In genomic region chr10:42477550-42478340, GRCm38 (mm10) we compare ENCODE assay signal across 8 mouse cellular contexts. TPM values are rescaled to one million over a fixed set of nuclear protein-coding genes. Genes with fewer than 3 reads are reported as not detected.
DNase-seq lines count a peak whose midpoint lies in the region; ATAC-seq and TF ChIP-seq lines count a peak whose summit lies in the region.

No protein-coding gene starts in this region.

- 0 out of 2 replicates have a peak, but pooled peaks cover 5% of the 10 kb centered on the region for H3K36me3 ChIP-seq in kidney, embryonic 15.5 days
- H3K36me3 ChIP-seq in G1E (replicated peaks): peaks cover 23% of the 10 kb centered on the region
- no peaks in the 10 kb centered on the region for H3K36me3 ChIP-seq in embryonic facial prominence, embryonic 11.5 days (replicated peaks; ENCODE audit: control insufficient read depth, insufficient read depth, low read depth, low read length)
- H3K36me3 ChIP-seq in intestine, postnatal 0 days (ENCODE audit: control insufficient read depth, insufficient read depth): no peaks in the 10 kb centered on the region; the same call in 1 of the 2 replicates
- H3K36me3 ChIP-seq in neural tube, embryonic 15.5 days: no peaks in the 10 kb centered on the region

- TF ChIP-seq CTCF in G1E (IDR thresholded peaks at IDR 0.05; ENCODE audit: low read depth, low read length): no peak
- no peak for TF ChIP-seq CTCF in intestine, postnatal 0 days (IDR thresholded peaks at IDR 0.05; ENCODE audit: low read depth)

- no peaks in the 10 kb centered on the region for H3K27me3 ChIP-seq in kidney, embryonic 15.5 days
- H3K27me3 ChIP-seq in G1E (ENCODE audit: insufficient read depth, low read length): no peaks in the 10 kb centered on the region
- H3K27me3 ChIP-seq in embryonic facial prominence, embryonic 11.5 days (ENCODE audit: control insufficient read depth, insufficient read depth, low read length): no peaks in the 10 kb centered on the region
- H3K27me3 ChIP-seq in intestine, postnatal 0 days (replicated peaks; ENCODE audit: control insufficient read depth, insufficient read depth, low read length): no peaks in the 10 kb centered on the region
- no peaks in the 10 kb centered on the region for H3K27me3 ChIP-seq in neural tube, embryonic 15.5 days (replicated peaks)

- H3K4me1 ChIP-seq in kidney, embryonic 15.5 days: peaks cover 15% of the 10 kb centered on the region
- H3K4me1 ChIP-seq in G1E (ENCODE audit: insufficient read depth, low read depth, low read length): peaks cover 59% of the 10 kb centered on the region
- no peaks in the 10 kb centered on the region for H3K4me1 ChIP-seq in embryonic facial prominence, embryonic 11.5 days (ENCODE audit: control insufficient read depth, insufficient read depth, low read length)
- H3K4me1 ChIP-seq in intestine, postnatal 0 days (replicated peaks; ENCODE audit: control insufficient read depth, insufficient read depth, low read length): peaks cover 5% of the 10 kb centered on the region; the same call in 1 of the 2 replicates
- peaks cover 7% of the 10 kb centered on the region for H3K4me1 ChIP-seq in neural tube, embryonic 15.5 days

- H3K27ac ChIP-seq in kidney, embryonic 15.5 days: peak overlapping the region; percentile 97
- peak overlapping the region; percentile 68 for H3K27ac ChIP-seq in embryonic facial prominence, embryonic 11.5 days (replicated peaks; ENCODE audit: low read depth, low read length)
- peak overlapping the region; percentile 97 for H3K27ac ChIP-seq in intestine, postnatal 0 days (ENCODE audit: low read depth, low read length)
- peak overlapping the region; percentile 86 for H3K27ac ChIP-seq in neural tube, embryonic 15.5 days (replicated peaks)

- no peak for DNase-seq in kidney, postnatal 25 days
- no peak for DNase-seq in G1E (ENCODE audit: low spot score)
- no peak for DNase-seq in embryonic facial prominence, embryonic 11.5 days (ENCODE audit: low spot score)
- no peak for DNase-seq in thymus, postnatal 36 days
- no peak for DNase-seq in spleen, postnatal 36 days (ENCODE audit: low spot score in 2 of 2)

- H3K9ac ChIP-seq in kidney, embryonic 15.5 days: peak overlapping the region; percentile 84
- peak overlapping the region; percentile 70 for H3K9ac ChIP-seq in embryonic facial prominence, embryonic 11.5 days (replicated peaks; ENCODE audit: low read length)
- peak overlapping the region; percentile 82 for H3K9ac ChIP-seq in intestine, postnatal 0 days (ENCODE audit: low read depth, low read length)
- H3K9ac ChIP-seq in neural tube, embryonic 15.5 days (replicated peaks): peak overlapping the region; percentile 77

- ATAC-seq in kidney, embryonic 15.5 days (replicated peaks; ENCODE audit: low FRiP score): peak; percentile 59; the same call in 1 of the 2 replicates
- ATAC-seq in G1E (ENCODE audit: extremely low read depth, insufficient number of reproducible peaks, low FRiP score, poor library complexity, severe bottlenecking): no peak
- peak; percentile 60 for ATAC-seq in embryonic facial prominence, embryonic 11.5 days (replicated peaks; ENCODE audit: insufficient number of reproducible peaks, low FRiP score, low TSS enrichment, low read depth)
- peak; percentile 29 for ATAC-seq in intestine, postnatal 0 days
- ATAC-seq in neural tube, embryonic 15.5 days (ENCODE audit: low FRiP score): peak; percentile 59

- H3K4me2 ChIP-seq in kidney, embryonic 15.5 days: peak overlapping the region; percentile 85
- H3K4me2 ChIP-seq in embryonic facial prominence, embryonic 11.5 days (ENCODE audit: low read depth, low read length): peak overlapping the region; percentile 60
- peak overlapping the region; percentile 91 for H3K4me2 ChIP-seq in intestine, postnatal 0 days (replicated peaks; ENCODE audit: low read depth)
- peak overlapping the region; percentile 87 for H3K4me2 ChIP-seq in neural tube, embryonic 15.5 days

- WGBS in kidney, embryonic 15.5 days: 11% methylated on average over 25 of the region's 25 CpGs
- 14% methylated on average over 25 of the region's 25 CpGs for WGBS in embryonic facial prominence, embryonic 11.5 days
- WGBS in intestine, postnatal 0 days: 7% methylated on average over 25 of the region's 25 CpGs
- WGBS in neural tube, embryonic 15.5 days: 9% methylated on average over 25 of the region's 25 CpGs

- peak overlapping the region; percentile 83 for H3K4me3 ChIP-seq in kidney, embryonic 15.5 days (replicated peaks)
- H3K4me3 ChIP-seq in G1E (ENCODE audit: low read depth, low read length): peak overlapping the region; percentile 87
- peak overlapping the region; percentile 63 for H3K4me3 ChIP-seq in embryonic facial prominence, embryonic 11.5 days (ENCODE audit: low read depth, low read length)
- peak overlapping the region; percentile 73 for H3K4me3 ChIP-seq in intestine, postnatal 0 days (ENCODE audit: low read depth, low read length)
- peak overlapping the region; percentile 78 for H3K4me3 ChIP-seq in neural tube, embryonic 15.5 days (replicated peaks)

- H3K9me3 ChIP-seq in kidney, embryonic 15.5 days (replicated peaks): no peaks in the 10 kb centered on the region; the same call in 1 of the 2 replicates
- no peaks in the 10 kb centered on the region for H3K9me3 ChIP-seq in G1E (replicated peaks)
- H3K9me3 ChIP-seq in embryonic facial prominence, embryonic 11.5 days (replicated peaks; ENCODE audit: control insufficient read depth, low read length): no peaks in the 10 kb centered on the region
- H3K9me3 ChIP-seq in intestine, postnatal 0 days (ENCODE audit: control insufficient read depth): no peaks in the 10 kb centered on the region
- H3K9me3 ChIP-seq in neural tube, embryonic 15.5 days (replicated peaks): no peaks in the 10 kb centered on the region

RNA-seq across cellular contexts. Expression of gene Afg1l, which starts 0.6 kb away (rescaled TPM):
- 7.0 and 7.3 TPM in 2 replicates for polyA plus RNA-seq in kidney, embryonic 15.5 days (2015; fragmentation: Nextera tagmentation; extraction: Ambion mirVana)
- total RNA-seq in G1E (2014; fragmentation: Nextera tagmentation) (8.8 and 9.2 TPM in 2 replicates), G1E (2017) (7.6 and 8.4 TPM in 2 replicates)
- polyA plus RNA-seq in G1E (2012): 3.7 and 4.6 TPM in 2 replicates
- polyA plus RNA-seq in embryonic facial prominence, embryonic 11.5 days (2014; fragmentation: Nextera tagmentation; extraction: Ambion mirVana): 5.8 and 6.2 TPM in 2 replicates
- polyA plus RNA-seq in intestine, postnatal 0 days (2015; fragmentation: Nextera tagmentation; extraction: Ambion mirVana): 9.0 and 9.4 TPM in 2 replicates
- 8.6 and 11.1 TPM in 2 replicates for polyA plus RNA-seq in neural tube, embryonic 15.5 days (2015; fragmentation: Nextera tagmentation; extraction: Ambion mirVana)

RNA-seq across cellular contexts. Expression of gene Snx3, which starts 24.1 kb away (rescaled TPM):
- polyA plus RNA-seq in kidney, embryonic 15.5 days (2015; fragmentation: Nextera tagmentation; extraction: Ambion mirVana): 326 and 335 TPM in 2 replicates
- total RNA-seq in G1E (2014; fragmentation: Nextera tagmentation): 577 and 618 TPM in 2 replicates
- total RNA-seq in G1E (2017): 250 and 278 TPM in 2 replicates
- 272 and 292 TPM in 2 replicates for polyA plus RNA-seq in G1E (2012)
- polyA plus RNA-seq in embryonic facial prominence, embryonic 11.5 days (2014; fragmentation: Nextera tagmentation; extraction: Ambion mirVana): 234 and 240 TPM in 2 replicates
- polyA plus RNA-seq in intestine, postnatal 0 days (2015; fragmentation: Nextera tagmentation; extraction: Ambion mirVana): 599 and 615 TPM in 2 replicates
- polyA plus RNA-seq in neural tube, embryonic 15.5 days (2015; fragmentation: Nextera tagmentation; extraction: Ambion mirVana): 346 and 374 TPM in 2 replicates
